Mouse (Mus musculus) ES-E14 (cell line): Measurements from ENCODE around the gene 2810021J22Rik. TPM values are rescaled to one million over a fixed set of nuclear protein-coding genes. Genes with fewer than 3 reads are reported as not detected.

ENCODE experiments used
- DNase-seq: peaks from one replicate; pipeline ENCODE4 v3.0.0-alpha.2; 2013; ENCODE audit warnings: low read depth, low spot score
- H3K27ac ChIP-seq: 2 replicates; pipeline ENCODE4 v1.5.1; 2012; ENCODE audit warnings: low read depth, mild to moderate bottlenecking, low read length, moderate library complexity, mixed read lengths; ENCODE audit not compliant: poor library complexity, insufficient read depth, severe bottlenecking
- H3K36me3 ChIP-seq: 2 replicates; pipeline ENCODE4 v1.6.1; 2012; ENCODE audit warnings: mild to moderate bottlenecking, low read length, moderate library complexity, mixed read lengths; ENCODE audit not compliant: control insufficient read depth, poor library complexity, insufficient read depth, severe bottlenecking
- H3K4me1 ChIP-seq, 2 experiments: fragments of 150-350 bp in 1 of 2; sonication (generic) in 1 of 2; 2 replicates each; pipeline ENCODE4 v1.6.1; 2012; ENCODE audit warnings: low read length in 2 of 2, mild to moderate bottlenecking in 1 of 2, mixed read lengths in 1 of 2; ENCODE audit not compliant: control insufficient read depth in 2 of 2, insufficient read depth in 2 of 2, poor library complexity in 1 of 2
- H3K4me3 ChIP-seq, 2 experiments: fragments of 150-350 bp in 1 of 2; sonication (generic) in 1 of 2; 2 replicates each; pipeline ENCODE4 v1.5.1; 2012; ENCODE audit warnings: low read length in 2 of 2, low read depth in 1 of 2, mild to moderate bottlenecking in 1 of 2, mixed read lengths in 1 of 2; ENCODE audit not compliant: insufficient read depth in 1 of 2, poor library complexity in 1 of 2, severe bottlenecking in 1 of 2
- H3K9ac ChIP-seq: 2 replicates; pipeline ENCODE4 v1.6.1; 2012; ENCODE audit warnings: low read depth, mild to moderate bottlenecking, low read length, mixed read lengths; ENCODE audit not compliant: poor library complexity, insufficient read depth, severe bottlenecking
- H3K9me3 ChIP-seq: fragments of 150-350 bp; sonication (generic); 2 replicates; pipeline ENCODE4 v1.6.1; 2012; ENCODE audit warnings: low read depth, mild to moderate bottlenecking, low read length; ENCODE audit not compliant: control insufficient read depth, insufficient read depth
- CHD2 ChIP-seq: IDR thresholded peaks from 2 replicates; pipeline ENCODE4 v1.6.1; 2014; ENCODE audit warnings: mild to moderate bottlenecking, low read depth, low read length, inconsistent platforms
- HCFC1 ChIP-seq: IDR thresholded peaks from 2 replicates; pipeline ENCODE4 v1.6.1; 2012; ENCODE audit warnings: low read length, inconsistent platforms, borderline replicate concordance; ENCODE audit not compliant: insufficient read depth
- MAFK ChIP-seq: IDR thresholded peaks from 2 replicates; pipeline ENCODE4 v1.6.1; 2014; ENCODE audit warnings: mild to moderate bottlenecking, low read depth, low read length, inconsistent platforms; ENCODE audit not compliant: insufficient read depth
- ZC3H11A ChIP-seq: IDR thresholded peaks from 2 replicates; pipeline ENCODE4 v1.6.1; 2012; ENCODE audit warnings: low read depth, mild to moderate bottlenecking, inconsistent platforms, low read length, borderline replicate concordance
- ZNF384 ChIP-seq: IDR thresholded peaks from 2 replicates; pipeline ENCODE4 v1.6.1; 2012; ENCODE audit warnings: low read depth, low read length, inconsistent platforms
- in situ Hi-C, 2 experiments: fragments of 600-800 bp; cut with MboI; formaldehyde crosslinking; loops; one replicate each; pipeline ENCODE4 v1.15.1; 2025; ENCODE audit warnings: low sequenced_read_pairs in 2 of 2, inconsistent platforms in 1 of 2; ENCODE audit not compliant: unreplicated experiment in 2 of 2
- total RNA-seq: library from RNA; depleted of rRNA; stranded (reverse); fragments of 300-350 nt; gene quantifications from 2 replicates; pipeline ENCODE4 v1.2.3, GENCODE M21; 2012

Gene 2810021J22Rik
- total RNA-seq, 1 experiment: 5.7 TPM

GRCm38 (mm10) chr11:58913776-58914175, 46.8 kb downstream of the 2810021J22Rik start:
- no peak overlapping the region for H3K9ac ChIP-seq
- in situ Hi-C loops: no loop called here
- TF ChIP-seq MAFK (no peak), HCFC1 (no peak), CHD2 (no peak), ZC3H11A (no peak), ZNF384 (no peak)
- H3K36me3 ChIP-seq: no peaks in the 10 kb centered on the region
- no peaks in the 10 kb centered on the region for H3K9me3 ChIP-seq
- no peaks in the 10 kb centered on the region for H3K4me1 ChIP-seq
- no peak overlapping the region for H3K4me3 ChIP-seq
- no peak for DNase-seq
- no peak overlapping the region for H3K27ac ChIP-seq

- no peak for TF ChIP-seq CHD2
- TF ChIP-seq ZNF384: no peak
- no peak for TF ChIP-seq HCFC1
- TF ChIP-seq ZC3H11A: no peak
- no peak for TF ChIP-seq MAFK
- no peaks in the 10 kb centered on the region for H3K36me3 ChIP-seq
- in situ Hi-C loops: no loop called here
- H3K9ac ChIP-seq: no peak overlapping the region
- no peak overlapping the region; a peak in 1 of 4 replicates for H3K4me3 ChIP-seq
- no peak for DNase-seq
- no peaks in the 10 kb centered on the region for H3K9me3 ChIP-seq
- no peak overlapping the region for H3K27ac ChIP-seq
- no peaks in the 10 kb centered on the region for H3K4me1 ChIP-seq
Measured at GRCm38 (mm10) chr11:58914461-58915028, 47.5 kb downstream of the 2810021J22Rik start.

DNA sequence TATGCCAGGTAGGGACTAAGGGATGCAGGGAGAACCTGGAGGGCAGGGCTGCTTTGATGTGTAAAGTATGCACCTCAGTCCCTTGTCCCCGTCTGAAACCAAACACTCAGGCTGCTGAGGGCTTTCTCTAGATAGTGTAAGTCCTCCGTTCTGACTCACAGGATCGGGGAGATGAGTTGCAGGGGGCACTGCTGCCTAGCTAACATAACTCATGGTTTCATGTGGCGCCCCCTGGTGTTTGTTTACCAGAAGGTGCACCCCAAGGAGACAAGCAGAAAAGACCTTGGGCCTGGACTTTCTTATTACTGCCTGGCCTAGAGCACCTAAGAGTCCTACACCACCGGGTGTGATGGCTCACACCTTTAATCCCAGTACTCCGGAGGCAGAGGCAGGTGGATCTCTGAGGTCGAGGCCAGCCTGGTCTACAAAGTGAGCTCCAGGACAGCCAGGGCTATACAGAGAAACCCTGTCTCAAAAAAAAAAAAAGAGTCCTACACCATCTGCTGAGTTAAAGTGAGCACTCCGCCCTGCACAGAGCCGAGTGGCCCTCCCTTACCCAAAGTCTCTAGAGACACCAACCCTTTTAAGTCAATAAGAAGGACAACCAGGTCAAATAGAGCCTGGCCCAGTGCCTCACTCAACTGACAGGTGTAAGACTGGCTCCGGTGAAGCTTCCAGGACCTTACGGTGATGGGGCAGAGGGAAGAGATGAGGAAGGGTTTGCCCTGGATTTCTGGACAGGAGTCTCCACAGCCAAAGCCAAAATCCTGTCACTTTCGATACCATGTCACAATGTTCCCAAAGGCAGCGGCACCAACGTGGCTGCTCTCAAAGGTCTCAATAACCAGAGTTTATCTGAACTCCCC, 50.1 kb downstream of the 2810021J22Rik start:
- Histone ChIP-seq H3K4me1 (no peaks in the 10 kb centered on the region), H3K36me3 (no peaks in the 10 kb centered on the region), H3K9me3 (no peaks in the 10 kb centered on the region), H3K4me3 (no peak overlapping the region), H3K27ac (no peak overlapping the region), H3K9ac (no peak overlapping the region)
- in situ Hi-C loops: no loop called here
- TF ChIP-seq HCFC1 (no peak), ZNF384 (peak; percentile 27; the same call in 1 of the 2 replicates)
- peak; percentile 81 for DNase-seq

DNA sequence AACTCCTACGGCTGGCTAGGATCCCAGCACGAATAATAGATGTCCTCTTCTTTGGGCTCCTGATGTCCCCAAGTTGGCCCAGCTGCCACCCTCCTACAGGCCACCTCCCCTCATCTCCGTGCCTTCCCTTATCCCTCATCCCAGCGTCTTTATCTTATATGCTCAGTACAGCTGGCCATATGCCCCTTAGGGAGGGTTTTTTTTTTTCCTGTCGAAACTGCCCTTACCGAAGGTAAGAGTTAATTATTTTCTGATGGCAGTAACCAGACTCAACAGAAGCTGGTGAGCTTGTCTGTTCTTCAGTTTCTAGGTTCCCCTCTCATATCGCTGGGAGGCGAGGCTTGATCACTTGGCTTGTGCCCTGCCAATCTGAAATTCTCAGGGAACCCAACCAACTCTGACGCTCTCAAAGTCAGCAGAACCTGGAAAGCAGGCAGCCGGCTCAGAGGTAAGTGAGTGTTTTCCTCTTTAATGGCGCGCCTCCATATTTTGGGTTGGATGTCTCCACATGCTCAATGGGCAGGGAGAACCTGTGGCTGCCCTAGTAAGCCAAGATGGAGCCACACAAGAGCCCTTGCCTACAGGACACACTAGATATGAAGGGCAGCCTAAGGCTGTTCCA, 50.8 kb downstream of the 2810021J22Rik start, which contains the start of gene Btnl10:
Gene Btnl10, plus strand, starts transcription at position 164 of the 622 bp plus-strand sequence.
- Histone ChIP-seq H3K4me3 (no peak within 1 kb of the TSS), H3K9ac (no peak within 1 kb of the TSS), H3K27ac (no peak within 1 kb of the TSS), H3K4me1 (no peaks in the 10 kb centered on the region), H3K36me3 (no peaks in the 10 kb centered on the region), H3K9me3 (no peaks in the 10 kb centered on the region)
- no peak for TF ChIP-seq ZC3H11A
- TF ChIP-seq HCFC1: no peak
- no peak for TF ChIP-seq CHD2
- no peak for TF ChIP-seq MAFK
- TF ChIP-seq ZNF384: no peak
- in situ Hi-C loops: no loop called here
- no peak for DNase-seq
